Mouse (Mus musculus): ENCODE measurements at regions not wholly inside any gene's neighbourhood (a gene's known extent, or its start where the extent isn't known, plus 50 kb on each side); places are given as distances from the start of the nearest gene placed in this dataset.
A peak's percentile ranks its signal among the peaks of the same experiment; 100 is the strongest.

GRCm38 (mm10) chr16:93153545-93154329 is 327.8 kb upstream of the Runx1 start:
- Histone ChIP-seq H3K36me3 (ENCODE audit: control insufficient read depth, insufficient read depth, low read length) (no peaks in the 10 kb centered on the region), H3K4me1 (ENCODE audit: control insufficient read depth, insufficient read depth, low read length) (no peaks in the 10 kb centered on the region), H3K27me3 (ENCODE audit: control insufficient read depth, insufficient read depth, low read length) (no peaks in the 10 kb centered on the region), H3K9ac (replicated peaks; ENCODE audit: low read depth, low read length) (no peak overlapping the region), H3K4me2 (replicated peaks; ENCODE audit: low read depth, low read length) (no peak overlapping the region), H3K9me3 (ENCODE audit: control insufficient read depth, low read depth, low read length) (no peaks in the 10 kb centered on the region), H3K4me3 (ENCODE audit: low read depth, low read length) (no peak overlapping the region), H3K27ac (ENCODE audit: low read length) (no peak overlapping the region)
- WGBS: 77% methylated on average over 14 of the region's 14 CpGs
- ATAC-seq (ENCODE audit: insufficient number of reproducible peaks, insufficient read depth, low FRiP score, low read depth): no peak

GRCm38 (mm10) chr16:93152765-93153489 is 327.0 kb upstream of the Runx1 start:
- no peak for ATAC-seq (ENCODE audit: insufficient number of reproducible peaks, insufficient read depth, low FRiP score, low read depth)
- WGBS: 38% methylated on average over 14 of the region's 14 CpGs
- no peak overlapping the region for H3K4me2 ChIP-seq (replicated peaks; ENCODE audit: low read depth, low read length)

GRCm38 (mm10) chr16:93152057-93152456 is 326.1 kb upstream of the Runx1 start:
- Histone ChIP-seq H3K4me3 (ENCODE audit: low read depth, low read length) (no peak overlapping the region), H3K27ac (ENCODE audit: low read length) (no peak overlapping the region), H3K36me3 (ENCODE audit: control insufficient read depth, insufficient read depth, low read length) (no peaks in the 10 kb centered on the region), H3K4me1 (ENCODE audit: control insufficient read depth, insufficient read depth, low read length) (no peaks in the 10 kb centered on the region), H3K27me3 (ENCODE audit: control insufficient read depth, insufficient read depth, low read length) (no peaks in the 10 kb centered on the region), H3K9me3 (ENCODE audit: control insufficient read depth, low read depth, low read length) (no peaks in the 10 kb centered on the region), H3K4me2 (replicated peaks; ENCODE audit: low read depth, low read length) (no peak overlapping the region), H3K9ac (replicated peaks; ENCODE audit: low read depth, low read length) (no peak overlapping the region)
- no peak for ATAC-seq (ENCODE audit: insufficient number of reproducible peaks, insufficient read depth, low FRiP score, low read depth)
- 94% methylated on average over 1 of the region's 1 CpGs for WGBS

More at GRCm38 (mm10) chr16:93152765-93153489, 327.0 kb upstream of the Runx1 start:
- H3K27me3 ChIP-seq (ENCODE audit: control insufficient read depth, insufficient read depth, low read length): no peaks in the 10 kb centered on the region
- no peaks in the 10 kb centered on the region for H3K4me1 ChIP-seq (ENCODE audit: control insufficient read depth, insufficient read depth, low read length)
- H3K4me3 ChIP-seq (ENCODE audit: low read depth, low read length): no peak overlapping the region
- no peaks in the 10 kb centered on the region for H3K9me3 ChIP-seq (ENCODE audit: control insufficient read depth, low read depth, low read length)
- H3K36me3 ChIP-seq (ENCODE audit: control insufficient read depth, insufficient read depth, low read length): no peaks in the 10 kb centered on the region
- no peak overlapping the region for H3K27ac ChIP-seq (ENCODE audit: low read length)
- no peak overlapping the region for H3K9ac ChIP-seq (replicated peaks; ENCODE audit: low read depth, low read length)

GRCm38 (mm10) chr16:93151652-93152051 is 325.7 kb upstream of the Runx1 start:
- no peak overlapping the region for H3K27ac ChIP-seq (ENCODE audit: low read length)
- H3K4me3 ChIP-seq (ENCODE audit: low read depth, low read length): no peak overlapping the region
- H3K4me2 ChIP-seq (replicated peaks; ENCODE audit: low read depth, low read length): no peak overlapping the region
- 98% methylated on average over 2 of the region's 2 CpGs for WGBS
- H3K27me3 ChIP-seq (ENCODE audit: control insufficient read depth, insufficient read depth, low read length): no peaks in the 10 kb centered on the region
- no peak for ATAC-seq (ENCODE audit: insufficient number of reproducible peaks, insufficient read depth, low FRiP score, low read depth)
- H3K9ac ChIP-seq (replicated peaks; ENCODE audit: low read depth, low read length): no peak overlapping the region
- no peaks in the 10 kb centered on the region for H3K4me1 ChIP-seq (ENCODE audit: control insufficient read depth, insufficient read depth, low read length)
- no peaks in the 10 kb centered on the region for H3K9me3 ChIP-seq (ENCODE audit: control insufficient read depth, low read depth, low read length)
- no peaks in the 10 kb centered on the region for H3K36me3 ChIP-seq (ENCODE audit: control insufficient read depth, insufficient read depth, low read length)

GRCm38 (mm10) chr16:93150451-93150850 is 324.5 kb upstream of the Runx1 start:
- 0 out of 2 replicates have a peak overlapping the region, but pooled peaks have one; percentile 12 for H3K4me2 ChIP-seq (replicated peaks; ENCODE audit: low read depth, low read length)
- WGBS: 47% methylated on average over 12 of the region's 12 CpGs

GRCm38 (mm10) chr16:93147525-93148222 is 321.7 kb upstream of the Runx1 start:
- no peak overlapping the region for H3K4me3 ChIP-seq (ENCODE audit: low read depth, low read length)
- no peaks in the 10 kb centered on the region for H3K27me3 ChIP-seq (ENCODE audit: control insufficient read depth, insufficient read depth, low read length)
- WGBS: 78% methylated on average over 5 of the region's 5 CpGs
- no peak for ATAC-seq (ENCODE audit: insufficient number of reproducible peaks, insufficient read depth, low FRiP score, low read depth)
- H3K36me3 ChIP-seq (ENCODE audit: control insufficient read depth, insufficient read depth, low read length): no peaks in the 10 kb centered on the region
- no peak overlapping the region for H3K4me2 ChIP-seq (replicated peaks; ENCODE audit: low read depth, low read length)
- no peak overlapping the region for H3K27ac ChIP-seq (ENCODE audit: low read length)
- H3K9ac ChIP-seq (replicated peaks; ENCODE audit: low read depth, low read length): no peak overlapping the region
- no peaks in the 10 kb centered on the region for H3K4me1 ChIP-seq (ENCODE audit: control insufficient read depth, insufficient read depth, low read length)
- H3K9me3 ChIP-seq (ENCODE audit: control insufficient read depth, low read depth, low read length): no peaks in the 10 kb centered on the region

More at GRCm38 (mm10) chr16:93150451-93150850, 324.5 kb upstream of the Runx1 start:
- no peaks in the 10 kb centered on the region for H3K36me3 ChIP-seq (ENCODE audit: control insufficient read depth, insufficient read depth, low read length)
- no peak overlapping the region for H3K9ac ChIP-seq (replicated peaks; ENCODE audit: low read depth, low read length)
- H3K4me1 ChIP-seq (ENCODE audit: control insufficient read depth, insufficient read depth, low read length): no peaks in the 10 kb centered on the region
- no peak overlapping the region for H3K27ac ChIP-seq (ENCODE audit: low read length)
- H3K27me3 ChIP-seq (ENCODE audit: control insufficient read depth, insufficient read depth, low read length): no peaks in the 10 kb centered on the region
- no peak for ATAC-seq (ENCODE audit: insufficient number of reproducible peaks, insufficient read depth, low FRiP score, low read depth)
- no peak overlapping the region for H3K4me3 ChIP-seq (ENCODE audit: low read depth, low read length)
- H3K9me3 ChIP-seq (ENCODE audit: control insufficient read depth, low read depth, low read length): no peaks in the 10 kb centered on the region

- Histone ChIP-seq H3K27me3 (ENCODE audit: control insufficient read depth, insufficient read depth, low read length) (no peaks in the 10 kb centered on the region), H3K4me2 (replicated peaks; ENCODE audit: low read depth, low read length) (no peak overlapping the region), H3K9me3 (ENCODE audit: control insufficient read depth, low read depth, low read length) (no peaks in the 10 kb centered on the region), H3K36me3 (ENCODE audit: control insufficient read depth, insufficient read depth, low read length) (no peaks in the 10 kb centered on the region), H3K27ac (ENCODE audit: low read length) (no peak overlapping the region), H3K4me1 (ENCODE audit: control insufficient read depth, insufficient read depth, low read length) (no peaks in the 10 kb centered on the region), H3K4me3 (ENCODE audit: low read depth, low read length) (no peak overlapping the region), H3K9ac (replicated peaks; ENCODE audit: low read depth, low read length) (no peak overlapping the region)
- WGBS: 79% methylated on average over 3 of the region's 3 CpGs
- no peak for ATAC-seq (ENCODE audit: insufficient number of reproducible peaks, insufficient read depth, low FRiP score, low read depth)
Observed at GRCm38 (mm10) chr16:93146812-93147211, 320.9 kb upstream of the Runx1 start.

- H3K9me3 ChIP-seq (ENCODE audit: control insufficient read depth, low read depth, low read length): no peaks in the 10 kb centered on the region
- no peaks in the 10 kb centered on the region for H3K36me3 ChIP-seq (ENCODE audit: control insufficient read depth, insufficient read depth, low read length)
- H3K27ac ChIP-seq (ENCODE audit: low read length): no peak overlapping the region
- no peak overlapping the region for H3K9ac ChIP-seq (replicated peaks; ENCODE audit: low read depth, low read length)
- no peaks in the 10 kb centered on the region for H3K27me3 ChIP-seq (ENCODE audit: control insufficient read depth, insufficient read depth, low read length)
- H3K4me2 ChIP-seq (replicated peaks; ENCODE audit: low read depth, low read length): no peak overlapping the region
- H3K4me3 ChIP-seq (ENCODE audit: low read depth, low read length): no peak overlapping the region
- H3K4me1 ChIP-seq (ENCODE audit: control insufficient read depth, insufficient read depth, low read length): no peaks in the 10 kb centered on the region
- ATAC-seq (ENCODE audit: insufficient number of reproducible peaks, insufficient read depth, low FRiP score, low read depth): no peak
- WGBS: 69% methylated on average over 3 of the region's 3 CpGs
Observed at GRCm38 (mm10) chr16:93145617-93146016, 319.7 kb upstream of the Runx1 start.

Data from stomach, embryonic 14.5 days (tissue).